Mouse (Mus musculus) heart, postnatal 14 days (tissue): ENCODE measurements at regions not wholly inside any gene's neighbourhood (a gene's known extent, or its start where the extent isn't known, plus 50 kb on each side); places are given as distances from the start of the nearest gene placed in this dataset.

Source experiments
- DNase-seq, 2 experiments: peaks; one replicate each; pipeline ENCODE4 v3.0.0; 2021 to 2022
- intact Hi-C: fragments of 180-260 bp; cut with DNase I; formaldehyde crosslinking; loops from one replicate; pipeline ENCODE4 v1.15.1; 2025

DNA sequence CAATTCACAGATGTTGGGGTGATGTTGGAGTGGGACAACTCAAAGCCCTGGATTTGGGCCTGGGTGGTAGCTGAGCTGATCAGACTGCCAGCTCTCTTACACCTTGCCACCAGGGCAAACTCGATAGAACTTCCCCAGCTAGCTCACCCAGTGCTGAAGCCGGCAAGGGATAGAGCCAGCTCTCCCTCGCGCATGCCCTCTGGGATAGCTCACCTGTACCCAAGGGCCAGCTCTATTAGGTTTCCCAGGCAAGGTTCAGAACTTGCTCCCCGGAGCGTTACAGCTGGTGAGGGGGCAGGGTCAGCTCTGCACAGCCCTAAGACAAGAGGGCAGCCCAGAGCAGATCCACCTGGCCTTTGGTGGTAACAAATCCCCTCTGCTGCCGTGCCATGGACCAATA, 54.1 kb upstream of the 1700012A03Rik start:
- intact Hi-C loops: no loop called here
- DNase-seq: no peak

GRCm38 (mm10) chr6:31995249-31995648, 54.8 kb upstream of the 1700012A03Rik start:
- intact Hi-C loops: no loop called here
- DNase-seq: no peak

GRCm38 (mm10) chr6:31985698-31986097, 64.3 kb upstream of the 1700012A03Rik start:
- no peak for DNase-seq
- intact Hi-C loops: no loop called here

DNA sequence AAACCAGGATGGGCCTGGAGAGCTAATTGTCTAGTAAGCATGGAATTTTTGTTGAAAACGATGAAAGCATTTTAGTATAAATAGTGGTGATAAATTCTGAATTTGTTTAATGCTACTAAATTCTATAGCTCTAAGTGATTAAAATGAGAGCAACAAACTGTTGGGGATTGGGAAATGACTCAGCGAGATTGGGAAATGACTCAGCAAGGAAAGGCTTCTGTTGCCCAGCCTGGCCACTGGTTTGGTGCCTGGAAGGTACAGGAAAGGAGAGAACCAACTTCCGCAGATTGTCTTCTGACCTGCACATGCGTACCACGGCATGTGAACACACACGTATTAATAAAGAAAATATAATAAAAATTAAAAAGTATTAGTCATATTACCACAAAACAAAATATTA, 73.3 kb upstream of the 1700012A03Rik start:
- intact Hi-C loops: no loop called here
- no peak for DNase-seq

- intact Hi-C loops: no loop called here
- no peak for DNase-seq
These were observed 102.0 kb upstream of the 1700012A03Rik start for GRCm38 (mm10) chr6:31948063-31948481.

GRCm38 (mm10) chr6:31946572-31946971, 103.5 kb upstream of the 1700012A03Rik start:
- intact Hi-C loops: no loop called here
- no peak for DNase-seq

- intact Hi-C loops: no loop called here
These were observed 104.7 kb upstream of the 1700012A03Rik start for GRCm38 (mm10) chr6:31945347-31945746.

GRCm38 (mm10) chr6:31944546-31944945, 105.5 kb upstream of the 1700012A03Rik start:
- intact Hi-C loops: no loop called here
- no peak for DNase-seq

More at GRCm38 (mm10) chr6:31945347-31945746, 104.7 kb upstream of the 1700012A03Rik start:
- no peak for DNase-seq

DNA sequence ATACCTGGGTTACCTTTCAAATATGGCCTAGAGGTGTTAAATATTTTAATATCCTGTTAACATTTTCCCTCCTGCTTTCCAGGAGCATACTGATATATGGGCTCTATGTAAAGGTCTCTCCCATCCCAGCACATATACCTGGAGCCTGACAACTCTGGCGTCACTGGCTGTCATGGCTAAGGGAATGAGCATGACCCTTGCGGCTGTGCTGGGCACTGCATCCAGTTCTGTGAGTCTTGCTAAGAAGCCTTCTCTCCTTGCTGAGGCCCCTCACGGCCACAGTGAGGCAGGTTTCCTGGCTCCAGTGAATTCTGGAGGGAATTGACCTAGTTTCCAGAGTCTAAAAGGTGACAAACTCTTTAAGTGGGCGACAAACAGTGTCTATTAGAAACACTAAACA, 107.3 kb upstream of the 1700012A03Rik start:
- intact Hi-C loops: no loop called here

GRCm38 (mm10) chr6:31938216-31938814, 111.7 kb upstream of the 1700012A03Rik start:
- intact Hi-C loops: loop anchor here (1.0 to 5.0 kb wide), 4 partner anchors 276 to 1188 kb away; no protein-coding TSS in a partner anchor
- DNase-seq: peak; percentile 78 to 91

More for the DNA sequence above, 107.3 kb upstream of the 1700012A03Rik start:
- DNase-seq: no peak

- DNase-seq: no peak
- intact Hi-C loops: loop anchor here (5.0 kb wide), 1 partner anchor 275 kb away; no protein-coding TSS in a partner anchor
These were observed 112.9 kb upstream of the 1700012A03Rik start for GRCm38 (mm10) chr6:31937146-31937545.

DNA sequence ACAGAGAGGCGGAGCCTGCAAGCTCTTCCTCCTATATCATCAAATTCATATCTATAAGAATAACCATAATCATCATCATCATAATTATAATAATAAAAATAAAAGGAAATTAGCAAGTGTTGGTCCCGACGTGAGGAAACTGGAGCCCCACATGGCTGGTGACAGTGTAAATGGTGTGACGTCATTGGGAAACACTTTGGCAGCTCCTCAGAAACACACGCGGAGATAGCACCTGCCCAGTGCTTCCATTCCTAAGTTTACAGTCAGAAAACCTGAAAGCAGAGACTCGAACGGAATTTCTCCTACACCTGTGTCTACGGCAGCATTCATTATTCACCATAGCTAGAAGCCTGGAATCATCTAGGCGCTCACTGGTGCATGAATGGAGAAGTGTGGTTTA, 115.2 kb upstream of the 1700012A03Rik start:
- intact Hi-C loops: loop anchor here (5.0 kb wide), 1 partner anchor 273 kb away; no protein-coding TSS in a partner anchor
- no peak for DNase-seq

GRCm38 (mm10) chr6:31933956-31934355, 116.1 kb upstream of the 1700012A03Rik start:
- no peak for DNase-seq
- intact Hi-C loops: no loop called here

DNA sequence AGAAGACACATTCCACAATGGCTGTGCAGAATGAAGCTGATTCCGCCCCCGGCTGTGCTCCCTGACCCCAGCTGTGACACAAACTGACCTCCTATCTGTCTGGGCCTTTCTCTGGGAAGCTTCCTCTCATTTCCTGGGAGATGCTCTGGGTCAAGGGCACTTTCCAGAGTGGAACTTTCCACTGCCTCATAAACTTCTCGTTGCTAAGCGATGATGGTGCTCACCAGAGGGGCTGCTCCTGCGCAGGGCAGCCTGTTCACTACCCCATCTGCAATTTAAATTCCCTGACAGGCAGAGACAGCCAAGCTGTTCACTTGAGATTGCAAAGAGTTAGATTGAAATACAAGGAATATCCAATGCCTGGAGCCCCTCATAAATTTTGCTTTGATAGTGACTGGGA, 116.7 kb upstream of the 1700012A03Rik start:
- DNase-seq: no peak
- intact Hi-C loops: no loop called here

- intact Hi-C loops: no loop called here
- DNase-seq: no peak
These were observed 118.9 kb upstream of the 1700012A03Rik start for GRCm38 (mm10) chr6:31931116-31931515.

GRCm38 (mm10) chr6:31929165-31929564, 120.9 kb upstream of the 1700012A03Rik start:
- intact Hi-C loops: no loop called here
- DNase-seq: no peak

DNA sequence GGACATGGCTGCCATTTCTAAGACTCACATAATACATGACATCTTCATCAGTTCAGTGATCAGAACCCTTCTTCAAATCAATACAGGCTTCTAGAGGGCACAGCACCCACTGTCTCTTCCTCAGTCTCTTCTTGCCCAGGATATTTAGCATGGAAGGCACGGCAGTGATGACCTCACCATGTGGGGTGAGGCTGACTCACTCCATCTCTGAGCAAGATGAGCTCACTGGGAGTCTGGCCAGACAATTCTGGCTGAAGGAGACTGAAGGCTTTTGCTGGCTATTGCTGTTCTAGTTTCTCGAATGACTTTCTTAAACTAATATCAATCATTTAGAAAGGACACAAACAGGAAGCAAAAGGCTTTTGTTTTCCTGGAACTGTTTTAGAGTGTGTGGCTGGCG, 122.9 kb upstream of the 1700012A03Rik start:
- peak; percentile 19 to 57 for DNase-seq
- intact Hi-C loops: no loop called here

- DNase-seq: no peak
- intact Hi-C loops: no loop called here
These were observed 125.4 kb upstream of the 1700012A03Rik start for GRCm38 (mm10) chr6:31924669-31925046.

GRCm38 (mm10) chr6:31923951-31924668, 125.9 kb upstream of the 1700012A03Rik start:
- intact Hi-C loops: no loop called here

DNA sequence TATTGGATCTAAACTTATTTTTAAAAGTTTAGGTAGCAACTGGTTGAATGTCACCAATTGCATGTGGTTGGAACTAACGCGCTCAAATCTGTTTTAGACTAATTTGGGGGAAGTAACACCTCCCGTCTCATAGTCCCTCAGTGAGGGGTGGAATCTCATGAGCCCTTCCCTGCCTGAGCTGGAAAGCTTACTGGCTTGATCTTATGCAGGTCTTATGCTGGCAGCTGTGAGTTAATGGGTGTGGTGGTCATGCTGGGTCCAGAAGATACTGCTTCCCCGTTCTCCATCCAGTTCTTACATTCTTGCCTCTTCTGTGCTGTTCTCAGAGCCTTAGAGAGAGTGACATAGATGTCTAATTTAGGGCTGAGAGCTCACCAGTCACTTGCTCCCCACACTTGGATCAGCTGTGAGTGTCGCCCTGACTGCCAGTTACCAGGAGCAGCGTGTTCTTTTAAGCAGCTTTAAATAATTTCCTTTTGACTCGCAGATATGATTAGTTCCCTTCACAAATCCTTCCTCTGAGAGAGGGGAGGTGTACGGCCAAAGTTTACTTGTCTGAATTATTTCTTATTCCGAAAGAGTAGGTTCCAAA, 128.4 kb upstream of the 1700012A03Rik start:
- DNase-seq: no peak
- intact Hi-C loops: no loop called here

More at GRCm38 (mm10) chr6:31923951-31924668, 125.9 kb upstream of the 1700012A03Rik start:
- no peak for DNase-seq

DNA sequence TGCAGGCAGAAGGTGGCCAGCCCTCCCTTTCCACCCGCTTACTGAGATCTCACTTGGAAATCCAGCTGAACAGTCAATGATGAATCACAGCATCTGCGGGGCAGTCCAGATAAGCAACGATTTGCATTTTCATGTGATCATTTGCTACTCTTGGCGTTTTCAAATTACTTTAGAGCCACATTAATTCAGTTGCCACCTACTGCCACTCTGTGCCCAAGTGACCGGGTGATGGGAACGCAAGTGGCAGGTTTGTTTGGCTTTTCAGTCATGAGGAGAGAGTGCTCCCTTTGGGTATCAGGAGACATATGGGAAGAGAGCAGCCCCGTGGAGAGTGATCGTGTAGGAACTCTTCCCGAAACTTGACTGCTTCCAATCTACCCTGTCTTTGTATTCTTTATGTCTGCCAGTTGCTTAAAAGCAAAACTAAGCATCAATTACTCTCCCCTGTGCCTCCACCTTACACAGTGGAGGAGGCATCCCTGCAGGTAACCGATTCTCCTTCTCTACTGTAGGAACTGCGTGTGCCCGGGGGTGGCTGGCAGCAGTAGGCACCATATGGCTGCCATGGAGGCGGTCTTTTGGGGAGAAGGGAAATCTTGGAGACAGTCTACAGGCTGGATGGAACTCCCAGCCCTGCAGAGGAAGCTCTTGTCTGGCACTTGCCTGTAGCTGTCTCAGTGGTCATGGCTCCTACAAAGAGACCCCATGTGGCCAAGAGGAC, 132.5 kb upstream of the 1700012A03Rik start:
- no peak for DNase-seq
- intact Hi-C loops: no loop called here
